Mouse (Mus musculus) monocyte, adult 59 days (primary cell): ENCODE data around the gene Syn1. TPM values are rescaled to one million over a fixed set of nuclear protein-coding genes. Genes with fewer than 3 reads are reported as not detected.

Experiments used
- total RNA-seq, 2 experiments: library from RNA; stranded (reverse); gene quantifications; one replicate each; pipeline ENCODE4 v1.2.4; 2023

The Syn1 gene
- total RNA-seq = 1 to 10 TPM; 1.8 to 2.2 TPM

DNA sequence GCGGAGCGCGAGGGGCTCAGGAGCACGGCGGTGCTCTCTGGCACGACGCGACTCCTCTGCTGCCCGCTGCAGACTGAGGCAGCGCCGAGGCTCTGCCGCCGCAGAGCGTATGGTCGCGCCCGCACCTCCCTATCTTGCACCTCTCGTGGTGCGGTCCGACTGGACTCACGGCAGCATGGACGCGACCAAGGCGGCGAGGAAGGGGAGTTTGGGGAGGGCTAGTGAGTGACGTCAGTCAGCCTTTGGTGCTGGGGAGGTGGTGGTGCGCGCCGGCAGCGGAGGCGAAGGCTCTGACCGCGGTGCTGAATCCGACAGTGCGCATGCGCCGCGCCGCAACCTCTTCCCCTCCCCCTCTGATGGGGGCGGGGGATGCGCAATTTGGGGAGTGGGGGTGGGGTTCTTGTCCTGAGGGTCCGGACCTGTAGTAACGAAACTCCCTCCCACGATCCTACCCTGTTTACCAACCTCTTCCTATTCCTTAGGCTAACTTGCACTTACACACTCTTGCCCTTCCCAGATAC is at the start of gene Syn1:
Gene Syn1, minus strand, starts transcription at position 161 of the 521 bp plus-strand sequence.

DNA sequence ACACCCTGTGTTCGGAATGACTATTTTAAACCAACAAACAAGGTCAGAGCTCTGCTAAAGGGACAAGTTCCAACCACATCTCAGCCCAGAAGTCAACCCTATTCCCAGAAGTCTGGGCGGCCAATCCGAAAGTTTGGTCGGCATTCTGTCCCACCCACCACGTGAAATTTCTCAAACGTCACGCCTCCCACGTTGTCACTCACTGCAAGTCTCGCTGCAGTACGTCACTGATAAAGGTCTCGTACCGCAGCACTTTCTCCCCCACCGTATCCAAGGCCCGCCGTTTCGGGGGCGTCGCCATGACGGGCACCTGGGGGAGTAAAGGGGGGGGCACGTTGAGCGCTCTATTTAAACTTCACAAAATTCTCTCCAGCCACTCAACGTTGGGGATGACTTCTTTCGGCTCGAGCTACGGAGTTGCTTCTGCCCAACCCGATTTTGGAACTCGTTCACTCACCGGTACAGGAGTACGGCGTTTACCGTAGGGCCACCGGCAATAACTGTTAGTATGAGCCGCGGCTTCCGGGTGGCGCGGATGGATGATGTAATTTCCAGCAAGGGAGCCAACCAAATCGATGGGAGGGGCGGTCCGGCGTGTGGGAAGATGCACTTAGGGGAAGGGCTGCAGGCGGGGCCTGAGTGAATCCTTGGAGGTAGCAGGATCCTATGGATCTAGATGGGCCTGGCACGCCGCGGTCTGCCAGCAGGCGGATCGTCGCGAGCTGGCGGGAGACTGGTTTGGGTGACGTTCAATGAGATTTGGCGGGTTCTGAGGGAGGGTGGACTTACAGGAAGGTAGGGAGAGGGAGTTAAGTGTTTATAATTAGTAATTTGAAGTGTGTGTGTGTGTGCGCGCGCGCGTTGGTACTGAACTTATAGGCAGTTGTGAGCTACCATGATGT is 40.9 kb upstream of the Syn1 start, which contains the start of gene Uxt:
Gene Uxt, minus strand, starts transcription at position 541 of the 902 bp plus-strand sequence.

DNA sequence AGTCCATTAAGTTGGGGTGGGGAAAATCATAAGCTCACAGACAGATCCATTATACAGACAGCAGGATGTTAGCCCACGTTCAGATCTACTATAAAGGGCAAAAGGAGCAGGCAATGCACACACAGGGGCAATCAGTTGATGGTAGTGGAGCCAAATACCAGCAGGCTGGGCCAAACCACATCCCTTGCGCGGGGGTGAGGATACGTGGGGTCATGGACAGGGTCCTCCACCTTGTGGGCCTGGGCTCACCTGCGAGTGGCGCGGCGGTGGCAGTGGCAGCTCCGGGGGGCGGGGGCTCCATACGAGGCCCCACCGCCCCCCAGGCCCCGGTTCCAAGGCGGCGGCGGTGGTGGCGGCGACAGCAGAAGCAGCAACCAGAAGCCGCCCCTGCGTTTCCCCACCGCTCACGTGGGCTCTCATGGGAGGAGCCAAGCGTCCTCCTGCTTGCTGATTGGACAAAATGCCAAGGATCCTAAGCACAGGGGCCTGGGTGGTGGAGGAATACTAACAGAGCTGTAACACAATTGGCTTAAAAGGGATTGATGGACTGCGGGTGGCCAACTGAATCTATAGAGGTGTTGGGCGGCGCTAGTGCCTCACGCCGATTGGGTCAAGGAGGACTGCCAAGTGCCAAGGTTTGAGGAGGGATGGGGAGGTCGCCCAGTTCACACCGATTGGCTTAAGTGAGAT is 29.5 kb upstream of the Syn1 start, which contains the start of gene Elk1:
Gene Elk1, minus strand, starts transcription at position 418 of the 690 bp plus-strand sequence.

DNA sequence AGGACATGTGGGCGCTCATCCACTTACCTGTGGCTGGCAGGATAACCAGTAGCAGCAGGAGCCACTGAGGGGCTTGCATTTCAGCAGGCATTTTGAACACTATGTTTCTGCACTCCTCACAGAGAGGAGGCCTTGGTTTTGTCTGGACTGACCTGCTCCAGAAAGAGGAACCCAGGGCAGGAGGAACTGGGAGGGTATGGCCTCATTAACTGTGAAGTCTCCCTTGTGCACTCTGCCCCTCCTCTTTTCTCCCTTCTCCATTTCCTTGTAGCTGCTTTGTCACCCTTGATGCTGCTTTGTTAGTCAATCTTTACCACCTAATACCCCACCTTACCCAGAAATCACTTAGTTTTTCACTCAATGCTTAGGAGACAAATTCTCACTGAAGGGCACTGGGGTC is 10.6 kb upstream of the Syn1 start, which contains the start of gene Cfp:
Gene Cfp, minus strand, starts transcription at position 192 of the 400 bp plus-strand sequence.

DNA sequence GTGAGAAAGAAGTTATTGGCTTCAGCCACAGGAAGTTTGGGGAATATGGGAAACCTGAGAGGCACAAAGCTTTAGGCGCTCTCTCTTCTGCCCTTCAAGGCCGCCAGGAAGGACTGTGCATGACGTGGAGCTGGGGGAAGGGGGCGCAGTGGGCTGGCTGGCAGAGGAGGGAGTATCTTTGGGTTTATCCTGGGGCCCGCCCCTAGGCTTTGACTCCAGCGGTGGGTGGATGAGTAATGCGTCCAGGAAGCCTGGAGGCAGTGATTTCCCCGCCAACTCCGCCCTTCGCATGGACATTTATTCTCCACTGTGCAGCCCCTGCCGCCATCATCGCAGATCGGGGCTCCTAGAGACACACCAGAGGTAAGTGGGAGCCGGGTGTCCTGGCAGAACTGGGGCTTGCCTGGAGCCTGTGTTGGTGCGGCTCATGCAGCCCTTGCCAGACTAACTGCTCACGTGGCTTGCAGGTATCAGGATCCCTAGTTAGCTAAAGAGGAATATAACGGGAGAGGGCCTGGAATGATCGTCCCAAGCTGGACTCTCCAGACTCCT is 50.8 kb downstream of the Syn1 start, which contains the start of gene Timp1:
Gene Timp1, plus strand, starts transcription at position 205 of the 552 bp plus-strand sequence.

Other genes with a start within 250 kb of the Syn1 start
- gene Cdk16, start 233.1 kb downstream of the Syn1 start, total RNA-seq = 10 to 100 TPM; 63.7 to 69.9 TPM
- gene Usp11, start 217.1 kb downstream of the Syn1 start, total RNA-seq = 1 to 10 TPM; 3.3 to 4.1 TPM
- gene Araf, start 123.2 kb downstream of the Syn1 start, total RNA-seq = 10 to 100 TPM; 76.1 to 77.9 TPM
- gene Timp1, start 50.8 kb downstream of the Syn1 start, total RNA-seq = under 1 TPM in 1 of 2 experiments, not detected in 1; 0.82 TPM
- gene Cfp, start 10.6 kb upstream of the Syn1 start, total RNA-seq = 100 to 1,000 TPM; 418 to 461 TPM
- 10 to 100 TPM; 15.4 to 17.0 TPM for gene Elk1, start 29.6 kb upstream of the Syn1 start, total RNA-seq
- 10 to 100 TPM; 19.2 to 27.6 TPM for gene Uxt, start 41.0 kb upstream of the Syn1 start, total RNA-seq
- gene Zfp182, start 141.3 kb upstream of the Syn1 start, total RNA-seq = 10 to 100 TPM; 16.2 to 23.3 TPM
- not detected for gene Spaca5, start 147.4 kb upstream of the Syn1 start, total RNA-seq
- under 1 TPM in 1 of 2 experiments, not detected in 1; 0.58 TPM for gene Zfp300, start 168.5 kb upstream of the Syn1 start, total RNA-seq
- gene Ssxa1, start 194.8 kb upstream of the Syn1 start, total RNA-seq = not detected